Mouse (Mus musculus) neural tube, embryonic 14.5 days (tissue): ENCODE measurements around the gene Entpd1. TPM values are rescaled to one million over a fixed set of nuclear protein-coding genes. Genes with fewer than 3 reads are reported as not detected.

ENCODE experiments used
- ATAC-seq: fragments of 200-750 bp; cut with Nextera tagmentation; 2 replicates; pipeline ENCODE4 v1.8.0; 2017; ENCODE audit warnings: low read depth, mild to moderate bottlenecking, moderate TSS enrichment, moderate library complexity
- H3K27ac ChIP-seq: fragments of 300-500 bp; sonication (generic); 2 replicates; pipeline ENCODE4 v1.5.1; 2014; ENCODE audit warnings: low read depth, mild to moderate bottlenecking, control low read depth, low read length, moderate library complexity, mixed read lengths
- H3K27me3 ChIP-seq: fragments of 300-500 bp; sonication (generic); 2 replicates; pipeline ENCODE4 v1.6.1; 2014; ENCODE audit warnings: low read length; ENCODE audit not compliant: control insufficient read depth, insufficient read depth
- H3K36me3 ChIP-seq: fragments of 300-500 bp; sonication (generic); 2 replicates; pipeline ENCODE4 v1.6.1; 2014; ENCODE audit warnings: low read length, mixed read lengths; ENCODE audit not compliant: control insufficient read depth, insufficient read depth
- H3K4me1 ChIP-seq: fragments of 300-500 bp; sonication (generic); 2 replicates; pipeline ENCODE4 v1.6.1; 2014; ENCODE audit warnings: low read length; ENCODE audit not compliant: control insufficient read depth, insufficient read depth
- H3K4me2 ChIP-seq: fragments of 300-500 bp; sonication (generic); 2 replicates; pipeline ENCODE4 v1.6.1; 2014; ENCODE audit warnings: mild to moderate bottlenecking, low read depth, low read length, control low read depth
- H3K4me3 ChIP-seq: fragments of 300-500 bp; sonication (generic); 2 replicates; pipeline ENCODE4 v1.5.1; 2014; ENCODE audit warnings: low read depth, low read length, control low read depth, mixed read lengths
- H3K9ac ChIP-seq: fragments of 300-500 bp; sonication (generic); replicated peaks from 2 replicates; pipeline ENCODE4 v1.6.1; 2014; ENCODE audit warnings: low read depth, mild to moderate bottlenecking, control low read depth, low read length, mixed read lengths
- H3K9me3 ChIP-seq: fragments of 300-500 bp; sonication (generic); 2 replicates; pipeline ENCODE4 v1.6.1; 2016; ENCODE audit warnings: low read length; ENCODE audit not compliant: control insufficient read depth
- WGBS: fragments of 180-500 bp; shearing (Covaris S2); extraction: QIAGEN DNeasy Blood & Tissue Kit; methylation state at CpG from one replicate; pipeline ENCODE4 v1.1.7; 2014; 5-methylcytosine and 5-hydroxymethylcytosine counted together
- polyA plus RNA-seq: library from polyadenylated mRNA; unstranded; fragments of >200 nt; fragmentation: Nextera tagmentation; extraction: Ambion mirVana; gene quantifications from 2 replicates; pipeline ENCODE4 v1.2.1, GENCODE M21; 2014

Gene Entpd1
- polyA plus RNA-seq, 1 experiment from 2014 or later = 7.2 TPM

DNA sequence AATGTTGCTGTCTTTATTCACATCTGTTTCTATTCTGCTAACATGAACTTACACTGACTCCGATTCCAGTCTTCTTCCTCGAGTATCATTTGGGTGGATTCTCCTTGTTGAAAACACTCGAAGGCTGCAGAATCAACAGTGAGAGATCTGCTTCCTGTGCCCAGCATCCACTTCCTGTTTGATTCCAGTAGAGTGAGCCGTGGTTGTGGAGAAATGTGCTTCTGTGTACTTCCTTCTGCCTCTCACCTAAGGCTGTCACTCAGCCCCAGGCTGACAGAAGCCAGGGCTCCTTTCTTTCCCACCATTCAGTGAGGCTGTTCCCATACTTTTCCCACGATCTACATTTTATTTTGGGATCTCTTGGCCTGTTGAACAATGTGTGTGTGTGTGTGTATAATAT is 37.9 kb downstream of the Entpd1 start:
- WGBS = 79% methylated on average over 5 of the region's 5 CpGs
- no peaks in the 10 kb centered on the region for H3K36me3 ChIP-seq
- H3K9me3 ChIP-seq = no peaks in the 10 kb centered on the region
- no peaks in the 10 kb centered on the region for H3K27me3 ChIP-seq
- no peak overlapping the region for H3K27ac ChIP-seq
- no peak overlapping the region for H3K4me2 ChIP-seq
- no peak overlapping the region for H3K4me3 ChIP-seq
- H3K4me1 ChIP-seq = no peaks in the 10 kb centered on the region
- no peak for ATAC-seq
- H3K9ac ChIP-seq = no peak overlapping the region

DNA sequence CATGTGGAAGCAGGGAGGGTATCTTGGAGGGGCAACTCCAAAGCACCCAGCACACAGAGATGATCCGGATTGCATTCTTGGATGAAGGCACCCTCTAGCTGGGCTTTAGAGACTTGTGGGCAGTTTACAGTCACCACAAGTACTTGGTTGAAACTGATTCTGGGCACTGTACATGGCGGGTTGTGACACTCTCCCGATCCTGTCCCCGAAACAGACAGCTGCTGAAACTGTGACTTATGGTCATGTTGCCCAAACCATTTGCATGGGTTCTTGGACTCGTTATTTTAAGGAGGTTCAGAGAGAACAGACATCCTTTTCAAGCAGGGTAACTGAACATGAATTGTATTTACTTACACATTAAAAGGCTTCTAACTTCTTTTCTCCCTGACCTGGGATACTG is 44.0 kb downstream of the Entpd1 start:
- Histone ChIP-seq H3K4me3 (no peak overlapping the region), H3K27ac (no peak overlapping the region), H3K27me3 (no peaks in the 10 kb centered on the region), H3K4me2 (no peak overlapping the region), H3K9me3 (no peaks in the 10 kb centered on the region), H3K9ac (no peak overlapping the region), H3K4me1 (0 out of 2 replicates have a peak, but pooled peaks cover 7% of the 10 kb centered on the region), H3K36me3 (no peaks in the 10 kb centered on the region)
- WGBS = 89% methylated on average over 5 of the region's 5 CpGs
- ATAC-seq = no peak

DNA sequence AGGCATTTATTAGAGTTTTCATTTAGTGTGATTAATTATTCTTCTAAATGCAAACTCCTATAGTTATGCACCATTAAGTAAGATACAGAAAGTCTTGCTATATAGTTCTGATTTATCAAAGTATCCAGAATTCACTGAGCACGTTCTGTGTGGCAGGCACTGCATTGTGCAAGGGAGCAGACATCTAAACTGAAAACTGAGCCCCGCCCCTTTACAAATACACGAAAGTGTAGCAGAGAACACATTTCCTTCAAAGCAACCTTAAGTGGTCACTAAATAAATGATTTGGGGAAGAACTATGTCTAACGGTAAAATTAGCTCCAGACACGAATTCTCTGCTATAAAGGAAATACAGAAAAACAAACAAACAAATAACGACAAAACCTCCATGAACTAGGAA is 46.1 kb downstream of the Entpd1 start:
- no peak for ATAC-seq
- WGBS = 74% methylated on average over 6 of the region's 6 CpGs

DNA sequence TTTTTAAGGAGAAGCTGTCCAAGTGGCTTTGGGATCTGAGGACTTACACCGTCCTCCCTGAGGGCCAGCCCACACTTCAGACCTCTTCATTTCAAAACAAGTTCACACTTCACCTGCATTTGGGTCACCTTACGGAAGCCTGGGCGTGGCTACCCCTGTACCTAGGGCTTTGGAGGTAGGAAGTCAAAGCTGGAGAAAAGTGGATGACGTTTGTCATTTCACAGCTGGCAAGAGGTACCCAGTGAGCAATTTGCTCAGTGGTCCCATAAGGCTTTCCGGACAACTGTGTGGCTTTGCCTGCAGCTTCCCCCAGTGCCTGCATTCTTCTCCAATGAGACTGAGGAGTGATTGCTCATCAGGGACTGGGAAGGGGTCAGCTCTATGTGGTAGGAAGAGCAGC is 46.8 kb downstream of the Entpd1 start:
- Histone ChIP-seq H3K4me2 (peak overlapping the region; percentile 55; the same call in 1 of the 2 replicates), H3K4me3 (no peak overlapping the region), H3K27me3 (no peaks in the 10 kb centered on the region), H3K27ac (no peak overlapping the region), H3K36me3 (no peaks in the 10 kb centered on the region), H3K9me3 (no peaks in the 10 kb centered on the region), H3K4me1 (0 out of 2 replicates have a peak, but pooled peaks cover 7% of the 10 kb centered on the region), H3K9ac (no peak overlapping the region)
- WGBS = 48% methylated on average over 5 of the region's 5 CpGs
- no peak for ATAC-seq

More for the DNA sequence above, 46.1 kb downstream of the Entpd1 start:
- no peak overlapping the region for H3K9ac ChIP-seq
- H3K4me3 ChIP-seq = no peak overlapping the region
- H3K4me1 ChIP-seq = 0 out of 2 replicates have a peak, but pooled peaks cover 7% of the 10 kb centered on the region
- no peak overlapping the region for H3K27ac ChIP-seq
- H3K4me2 ChIP-seq = no peak overlapping the region
- H3K27me3 ChIP-seq = no peaks in the 10 kb centered on the region
- no peaks in the 10 kb centered on the region for H3K9me3 ChIP-seq
- H3K36me3 ChIP-seq = no peaks in the 10 kb centered on the region

DNA sequence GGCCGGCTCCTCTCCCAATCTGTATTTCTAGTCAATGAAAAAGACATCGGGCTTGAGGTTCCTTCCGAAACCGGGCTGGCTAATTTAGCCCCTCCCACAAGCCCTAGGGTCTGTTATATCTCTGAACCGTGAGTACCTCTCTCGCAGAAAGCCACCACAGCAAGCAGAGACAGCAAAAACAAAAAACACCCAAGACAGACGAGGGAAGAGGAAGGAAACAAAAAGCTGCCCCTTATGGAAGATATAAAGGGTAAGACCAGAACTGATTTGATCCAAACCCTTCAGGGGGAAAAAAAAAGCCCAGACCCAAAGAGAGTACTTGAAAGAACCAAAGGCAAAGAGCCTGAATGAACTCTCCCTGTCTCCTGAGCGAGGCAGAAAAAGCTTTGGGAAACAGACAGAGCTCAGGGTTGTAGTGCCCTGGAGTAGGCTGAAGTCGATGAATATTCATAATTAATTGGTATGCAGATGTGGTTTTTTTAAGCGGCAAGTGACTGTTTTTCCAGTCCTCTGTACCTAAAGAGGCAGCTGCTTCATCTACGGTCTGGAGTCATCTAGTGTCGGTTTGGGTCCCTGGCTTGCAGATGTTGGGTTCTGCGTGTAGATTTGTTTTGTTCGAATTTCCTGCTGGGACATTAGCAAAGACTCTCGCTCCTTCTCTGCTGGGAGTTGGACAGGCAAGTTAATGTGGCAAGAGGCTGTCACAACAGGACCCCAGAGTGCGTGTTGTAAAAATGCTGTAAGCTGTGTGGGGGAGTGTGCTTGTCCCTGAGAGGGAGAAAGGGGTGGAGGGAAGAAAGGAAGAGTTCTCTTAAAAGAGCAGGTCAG is 47.7 kb downstream of the Entpd1 start:
- no peaks in the 10 kb centered on the region for H3K36me3 ChIP-seq
- no peaks in the 10 kb centered on the region for H3K27me3 ChIP-seq
- H3K9me3 ChIP-seq = no peaks in the 10 kb centered on the region
- peak overlapping the region; percentile 74 for H3K27ac ChIP-seq
- peak overlapping the region; percentile 34; the same call in 1 of the 2 replicates for H3K9ac ChIP-seq
- peak; percentile 76 for ATAC-seq
- peak overlapping the region; percentile 27 for H3K4me3 ChIP-seq
- peak overlapping the region; percentile 55 for H3K4me2 ChIP-seq
- H3K4me1 ChIP-seq = 0 out of 2 replicates have a peak, but pooled peaks cover 7% of the 10 kb centered on the region
- under 1% methylated on average over 16 of the region's 16 CpGs for WGBS

DNA sequence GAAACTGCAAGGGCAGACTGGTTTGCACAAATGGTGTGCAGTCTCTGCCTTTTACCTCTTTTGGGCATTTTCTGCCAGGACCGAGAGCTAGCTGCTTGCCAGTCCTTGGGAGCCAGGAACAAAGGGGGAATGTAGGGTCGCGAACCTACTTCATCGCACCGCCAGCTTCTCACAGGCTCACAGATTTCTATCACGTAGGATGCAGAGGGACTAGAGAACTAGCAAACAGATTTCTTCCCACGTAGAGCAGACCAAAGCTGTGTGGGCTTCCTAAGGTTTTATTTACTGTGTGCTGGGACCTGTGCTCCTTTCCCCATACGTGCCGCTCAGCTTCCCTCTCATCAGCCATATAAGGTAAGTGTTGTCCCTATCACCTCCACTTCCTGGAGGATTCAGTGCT is 48.3 kb downstream of the Entpd1 start:
- Histone ChIP-seq H3K4me3 (peak overlapping the region; percentile 27), H3K27ac (peak overlapping the region; percentile 74), H3K4me1 (0 out of 2 replicates have a peak, but pooled peaks cover 7% of the 10 kb centered on the region), H3K9me3 (no peaks in the 10 kb centered on the region), H3K36me3 (no peaks in the 10 kb centered on the region), H3K9ac (peak overlapping the region; percentile 34), H3K27me3 (no peaks in the 10 kb centered on the region), H3K4me2 (peak overlapping the region; percentile 55)
- WGBS = 7% methylated on average over 9 of the region's 9 CpGs
- ATAC-seq = 0 out of 2 replicates have a peak, but pooled peaks have one; percentile 30

DNA sequence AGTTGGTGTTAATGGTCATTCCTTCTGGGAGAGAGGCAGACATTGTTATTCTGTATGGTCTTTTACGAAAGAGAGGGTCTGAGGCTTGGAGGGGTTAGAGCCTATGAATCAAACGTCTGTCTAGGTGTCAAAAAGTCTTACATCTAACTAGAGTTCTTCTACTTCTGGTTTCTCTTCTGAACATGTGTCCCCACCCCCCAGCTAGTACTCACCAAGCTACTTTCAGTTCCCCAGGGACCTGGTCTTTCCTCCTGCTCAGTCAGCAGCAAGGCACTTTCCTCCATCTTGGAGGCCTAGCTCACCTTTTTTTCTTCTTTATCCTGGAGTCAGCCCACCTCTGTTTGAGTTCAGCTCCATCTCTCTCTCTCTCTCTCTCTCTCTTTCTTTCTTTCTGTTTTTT is 48.9 kb downstream of the Entpd1 start:
- no peak for ATAC-seq
- H3K4me3 ChIP-seq = peak overlapping the region; percentile 27
- 69% methylated on average over 2 of the region's 2 CpGs for WGBS
- H3K4me2 ChIP-seq = peak overlapping the region; percentile 55
- H3K9me3 ChIP-seq = no peaks in the 10 kb centered on the region
- peak overlapping the region; percentile 74; the same call in 1 of the 2 replicates for H3K27ac ChIP-seq
- 0 out of 2 replicates have a peak, but pooled peaks cover 7% of the 10 kb centered on the region for H3K4me1 ChIP-seq
- no peaks in the 10 kb centered on the region for H3K27me3 ChIP-seq
- no peaks in the 10 kb centered on the region for H3K36me3 ChIP-seq
- no peak overlapping the region for H3K9ac ChIP-seq

DNA sequence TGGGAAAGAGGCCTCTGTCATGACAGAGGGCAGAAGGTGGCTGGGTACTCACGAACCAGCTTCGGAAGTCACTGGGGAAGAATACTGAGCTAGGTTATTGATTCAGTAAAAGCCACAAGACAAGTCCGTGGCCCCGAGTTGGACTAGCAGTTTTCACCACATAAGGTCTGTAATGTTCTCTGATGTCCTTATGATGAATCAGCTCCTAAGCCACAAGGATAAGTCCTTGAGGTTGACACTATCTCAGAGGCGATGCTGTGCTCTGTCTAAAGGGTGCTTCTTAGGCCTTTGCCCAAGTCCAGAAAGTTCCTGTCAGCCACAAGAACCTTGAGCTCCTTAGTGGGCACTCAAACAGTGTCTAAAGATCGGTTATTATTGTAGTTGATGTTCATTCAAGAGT is 49.7 kb downstream of the Entpd1 start:
- ATAC-seq = no peak
- Histone ChIP-seq H3K27me3 (no peaks in the 10 kb centered on the region), H3K9me3 (no peaks in the 10 kb centered on the region), H3K4me1 (0 out of 2 replicates have a peak, but pooled peaks cover 7% of the 10 kb centered on the region), H3K36me3 (no peaks in the 10 kb centered on the region), H3K27ac (no peak overlapping the region), H3K4me2 (no peak overlapping the region; the same call in 1 of the 2 replicates), H3K4me3 (no peak overlapping the region), H3K9ac (no peak overlapping the region)
- 84% methylated on average over 6 of the region's 6 CpGs for WGBS

DNA sequence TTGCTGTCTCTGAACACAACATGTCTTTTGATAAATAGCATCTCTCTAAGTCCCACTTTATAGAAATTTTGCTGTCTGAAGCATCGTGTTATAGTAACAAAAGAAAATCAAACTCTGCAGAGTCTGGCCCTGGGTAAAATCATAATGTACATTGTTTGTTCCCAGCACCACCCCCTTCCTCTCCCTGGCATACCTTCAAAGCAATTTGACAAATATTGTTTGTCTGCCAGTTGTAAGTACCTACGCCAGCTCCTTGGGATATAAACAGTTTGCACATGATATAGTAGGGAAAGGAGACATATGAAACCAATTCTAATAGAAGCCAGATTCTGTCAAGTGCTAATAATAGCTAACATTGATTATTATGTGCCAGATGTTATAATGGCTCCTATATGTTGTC is 50.6 kb downstream of the Entpd1 start:
- no peak for ATAC-seq
- Histone ChIP-seq H3K27ac (no peak overlapping the region), H3K9ac (no peak overlapping the region), H3K4me1 (0 out of 2 replicates have a peak, but pooled peaks cover 7% of the 10 kb centered on the region), H3K27me3 (no peaks in the 10 kb centered on the region), H3K4me3 (no peak overlapping the region), H3K4me2 (no peak overlapping the region), H3K9me3 (no peaks in the 10 kb centered on the region), H3K36me3 (no peaks in the 10 kb centered on the region)
- WGBS = 80% methylated on average over 2 of the region's 2 CpGs
